Comparison of ENCODE assay signal across 7 mouse cellular contexts in genomic region chr2:25211121-25211670, GRCm38 (mm10). TPM values are rescaled to one million over a fixed set of nuclear protein-coding genes. Genes with fewer than 3 reads are reported as not detected.
DNase-seq lines count a peak whose midpoint lies in the region; ATAC-seq lines count a peak whose summit lies in the region.

TSS of gene Nelfb (minus strand) at chr2:25211489.

- H3K36me3 ChIP-seq in embryonic facial prominence, embryonic 11.5 days (replicated peaks; ENCODE audit: control insufficient read depth, insufficient read depth, low read depth, low read length): no peaks in the 10 kb centered on the region
- H3K36me3 ChIP-seq in limb, embryonic 10.5 days: peaks cover 34% of the 10 kb centered on the region
- peaks cover 22% of the 10 kb centered on the region for H3K36me3 ChIP-seq in midbrain, embryonic 12.5 days

- peaks cover 8% of the 10 kb centered on the region for H3K4me1 ChIP-seq in embryonic facial prominence, embryonic 11.5 days (ENCODE audit: control insufficient read depth, insufficient read depth, low read length)
- H3K4me1 ChIP-seq in limb, embryonic 10.5 days: peaks cover 18% of the 10 kb centered on the region
- peaks cover 22% of the 10 kb centered on the region for H3K4me1 ChIP-seq in midbrain, embryonic 12.5 days

- H3K9me3 ChIP-seq in embryonic facial prominence, embryonic 11.5 days (replicated peaks; ENCODE audit: control insufficient read depth, low read length): no peaks in the 10 kb centered on the region
- no peaks in the 10 kb centered on the region for H3K9me3 ChIP-seq in limb, embryonic 10.5 days (replicated peaks)
- no peaks in the 10 kb centered on the region for H3K9me3 ChIP-seq in midbrain, embryonic 12.5 days

- peak within 1 kb of the TSS; percentile 87 for H3K4me2 ChIP-seq in embryonic facial prominence, embryonic 11.5 days (ENCODE audit: low read depth, low read length)
- peak within 1 kb of the TSS; percentile 96 for H3K4me2 ChIP-seq in midbrain, embryonic 12.5 days (replicated peaks)

- ATAC-seq in embryonic facial prominence, embryonic 11.5 days (replicated peaks; ENCODE audit: insufficient number of reproducible peaks, low FRiP score, low TSS enrichment, low read depth): peak; percentile 89
- peak; percentile 95 for ATAC-seq in granulocyte monocyte progenitor cell, adult 5-6 weeks (replicated peaks; ENCODE audit: poor library complexity, severe bottlenecking)
- ATAC-seq in midbrain, embryonic 12.5 days (ENCODE audit: low FRiP score, low read depth): peak; percentile 94

- H3K9ac ChIP-seq in embryonic facial prominence, embryonic 11.5 days (replicated peaks; ENCODE audit: low read length): peak within 1 kb of the TSS; percentile 91
- H3K9ac ChIP-seq in midbrain, embryonic 12.5 days (replicated peaks): peak within 1 kb of the TSS; percentile 89

- H3K27me3 ChIP-seq in embryonic facial prominence, embryonic 11.5 days (ENCODE audit: control insufficient read depth, insufficient read depth, low read length): no peaks in the 10 kb centered on the region
- H3K27me3 ChIP-seq in limb, embryonic 10.5 days (ENCODE audit: low read depth, poor library complexity, severe bottlenecking): peaks cover 22% of the 10 kb centered on the region
- peaks cover 13% of the 10 kb centered on the region for H3K27me3 ChIP-seq in midbrain, embryonic 12.5 days

- peak; percentile 88 for DNase-seq in adrenal gland, postnatal 25 days
- DNase-seq in embryonic facial prominence, embryonic 11.5 days (ENCODE audit: low spot score): peak; percentile 94
- DNase-seq in kidney, adult 11 months: peak; percentile 89
- peak; percentile 94 for DNase-seq in limb, embryonic 10.5 days (ENCODE audit: low spot score)
- DNase-seq in skeletal muscle tissue, adult 2 months (ENCODE audit: low read depth, low spot score): peak; percentile 75

- WGBS in embryonic facial prominence, embryonic 11.5 days: under 1% methylated on average over 44 of the region's 44 CpGs
- WGBS in limb, embryonic 10.5 days: under 1% methylated on average over 44 of the region's 44 CpGs
- under 1% methylated on average over 44 of the region's 44 CpGs for WGBS in midbrain, embryonic 12.5 days

- H3K4me3 ChIP-seq in embryonic facial prominence, embryonic 11.5 days (ENCODE audit: low read depth, low read length): peak within 1 kb of the TSS; percentile 82
- H3K4me3 ChIP-seq in limb, embryonic 10.5 days: peak within 1 kb of the TSS; percentile 84
- H3K4me3 ChIP-seq in midbrain, embryonic 12.5 days: peak within 1 kb of the TSS; percentile 90

- peak within 1 kb of the TSS; percentile 53 for H3K27ac ChIP-seq in embryonic facial prominence, embryonic 11.5 days (replicated peaks; ENCODE audit: low read depth, low read length)
- H3K27ac ChIP-seq in limb, embryonic 10.5 days: peak within 1 kb of the TSS; percentile 96
- peak within 1 kb of the TSS; percentile 87 for H3K27ac ChIP-seq in midbrain, embryonic 12.5 days (replicated peaks)

RNA-seq across cellular contexts. Expression of gene Nelfb, which starts in this region (rescaled TPM):
- 61.8 and 66.9 TPM in 2 replicates for total RNA-seq in adrenal gland, postnatal 25 days (2021)
- 90.5 and 92.2 TPM in 2 replicates for polyA plus RNA-seq in embryonic facial prominence, embryonic 11.5 days (2014; fragmentation: Nextera tagmentation; extraction: Ambion mirVana)
- total RNA-seq in granulocyte monocyte progenitor cell, adult 5-6 weeks (2014; fragmentation: Nextera tagmentation): 58.5 and 79.5 TPM in 2 replicates
- 33.7 and 81.1 TPM in 2 replicates for total RNA-seq in granulocyte monocyte progenitor cell, adult 5-6 weeks (2017)
- 129 and 137 TPM in 2 replicates for polyA plus RNA-seq in limb, embryonic 10.5 days (2016; fragmentation: Nextera tagmentation; extraction: Ambion mirVana)
- polyA plus RNA-seq in midbrain, embryonic 12.5 days (2016; fragmentation: Nextera tagmentation; extraction: Ambion mirVana): 118 and 123 TPM in 2 replicates

Comparison
In these comparisons a context has a peak if more than half of its experiments do, and no peak if none do; other contexts are left out.
1. Peak in every context shown above with its lines: DNase-seq, ATAC-seq, H3K4me3 ChIP-seq and H3K27ac ChIP-seq.